Mouse (Mus musculus) heart, embryonic 14.5 days (tissue): ENCODE measurements around the gene Acad11. TPM values are rescaled to one million over a fixed set of nuclear protein-coding genes. Genes with fewer than 3 reads are reported as not detected.

Experiments used
- polyA plus RNA-seq: library from polyadenylated mRNA; unstranded; fragments of >200 nt; fragmentation: Nextera tagmentation; extraction: Ambion mirVana; gene quantifications from 2 replicates; pipeline ENCODE4 v1.2.1, GENCODE M21; 2014

Gene Acad11
- polyA plus RNA-seq, 1 experiment from 2014 or later = 11.4 TPM

Other genes starting within 250 kb of the Acad11 start
- 5.1 and 5.3 TPM in 2 replicates for gene Nphp3, start 60.8 kb upstream of the Acad11 start, polyA plus RNA-seq
- gene Gm28305, start 22.7 kb upstream of the Acad11 start, polyA plus RNA-seq = not detected in 2 replicates
- gene Uba5, start 243 bp upstream of the Acad11 start, polyA plus RNA-seq = 41.9 and 46.2 TPM in 2 replicates
- 3.0 and 3.6 TPM in 2 replicates for gene Ackr4, start 63.6 kb downstream of the Acad11 start, polyA plus RNA-seq
- gene Dnajc13, start 199.6 kb downstream of the Acad11 start, polyA plus RNA-seq = 15.5 and 26.2 TPM in 2 replicates